Mouse (Mus musculus): ENCODE measurements at regions not wholly inside any gene's neighbourhood (a gene's known extent, or its start where the extent isn't known, plus 50 kb on each side); places are given as distances from the start of the nearest gene placed in this dataset.
"Not testable (repeated sequence)": the region's sequence is repeated elsewhere in the genome, so short reads cannot be mapped to it uniquely, and the experiment has no call there.

GRCm38 (mm10) chr4:3260061-3260460 lies 74.9 kb upstream of the Vmn1r3 start:
- H3K4me3 ChIP-seq; DNase-seq (ENCODE audit: low spot score); H3K27ac ChIP-seq (replicated peaks); H3K4me1 ChIP-seq; H3K36me3 ChIP-seq; H3K27me3 ChIP-seq (ENCODE audit: low read depth, poor library complexity, severe bottlenecking): not testable (repeated sequence)
- H3K9me3 ChIP-seq (replicated peaks): peaks cover 16% of the 10 kb centered on the region
- 79% methylated on average over 6 of the region's 6 CpGs for WGBS

GRCm38 (mm10) chr4:3252606-3253281 lies 67.6 kb upstream of the Vmn1r3 start:
- H3K4me1 ChIP-seq; H3K27me3 ChIP-seq (ENCODE audit: low read depth, poor library complexity, severe bottlenecking); H3K36me3 ChIP-seq; H3K27ac ChIP-seq (replicated peaks); H3K4me3 ChIP-seq; DNase-seq (ENCODE audit: low spot score): not testable (repeated sequence)
- WGBS: 89% methylated on average over 21 of the region's 21 CpGs
- H3K9me3 ChIP-seq (replicated peaks): peaks cover 65% of the 10 kb centered on the region

GRCm38 (mm10) chr4:3250258-3250657 lies 65.1 kb upstream of the Vmn1r3 start:
- not testable (repeated sequence) for H3K27me3 ChIP-seq (ENCODE audit: low read depth, poor library complexity, severe bottlenecking); H3K36me3 ChIP-seq; H3K27ac ChIP-seq (replicated peaks); H3K4me1 ChIP-seq; DNase-seq (ENCODE audit: low spot score); H3K4me3 ChIP-seq
- WGBS: 61% methylated on average over 4 of the region's 4 CpGs
- peaks cover 68% of the 10 kb centered on the region for H3K9me3 ChIP-seq (replicated peaks)

GRCm38 (mm10) chr4:3242011-3242410 lies 56.9 kb upstream of the Vmn1r3 start:
- not testable (repeated sequence) for H3K27ac ChIP-seq (replicated peaks); DNase-seq (ENCODE audit: low spot score); H3K36me3 ChIP-seq; H3K27me3 ChIP-seq (ENCODE audit: low read depth, poor library complexity, severe bottlenecking); H3K4me3 ChIP-seq; H3K4me1 ChIP-seq
- 78% methylated on average over 6 of the region's 6 CpGs for WGBS
- H3K9me3 ChIP-seq (replicated peaks): peaks cover 41% of the 10 kb centered on the region

GRCm38 (mm10) chr4:3241351-3241750 lies 56.2 kb upstream of the Vmn1r3 start:
- not testable (repeated sequence) for DNase-seq (ENCODE audit: low spot score); H3K4me1 ChIP-seq; H3K27me3 ChIP-seq (ENCODE audit: low read depth, poor library complexity, severe bottlenecking); H3K36me3 ChIP-seq; H3K27ac ChIP-seq (replicated peaks); H3K4me3 ChIP-seq
- WGBS: 77% methylated on average over 4 of the region's 4 CpGs
- peaks cover 39% of the 10 kb centered on the region for H3K9me3 ChIP-seq (replicated peaks)

GRCm38 (mm10) chr4:3238493-3238892 lies 53.3 kb upstream of the Vmn1r3 start:
- H3K9me3 ChIP-seq (replicated peaks): peaks cover 45% of the 10 kb centered on the region
- not testable (repeated sequence) for H3K4me1 ChIP-seq; DNase-seq (ENCODE audit: low spot score); H3K36me3 ChIP-seq; H3K4me3 ChIP-seq; H3K27me3 ChIP-seq (ENCODE audit: low read depth, poor library complexity, severe bottlenecking); H3K27ac ChIP-seq (replicated peaks)
- WGBS: 71% methylated on average over 6 of the region's 6 CpGs

GRCm38 (mm10) chr4:3236148-3236779 lies 51.1 kb upstream of the Vmn1r3 start:
- not testable (repeated sequence) for H3K27ac ChIP-seq (replicated peaks); H3K27me3 ChIP-seq (ENCODE audit: low read depth, poor library complexity, severe bottlenecking); DNase-seq (ENCODE audit: low spot score); H3K4me3 ChIP-seq; H3K4me1 ChIP-seq; H3K36me3 ChIP-seq
- WGBS: 22% methylated on average over 2 of the region's 2 CpGs
- H3K9me3 ChIP-seq (replicated peaks): peaks cover 46% of the 10 kb centered on the region
